Mouse (Mus musculus): ENCODE measurements around the gene Clca2. TPM values are rescaled to one million over a fixed set of nuclear protein-coding genes. Genes with fewer than 3 reads are reported as not detected.
A peak's percentile ranks its signal among the peaks of the same experiment; 100 is the strongest.

Clca2 gene
- total RNA-seq (2021): under 1 TPM in 1 of 2 experiments, not detected in 1; 0.10 TPM
- long read RNA-seq, experiment 1: 0 reads
- long read RNA-seq, experiment 2: 0 reads

DNA sequence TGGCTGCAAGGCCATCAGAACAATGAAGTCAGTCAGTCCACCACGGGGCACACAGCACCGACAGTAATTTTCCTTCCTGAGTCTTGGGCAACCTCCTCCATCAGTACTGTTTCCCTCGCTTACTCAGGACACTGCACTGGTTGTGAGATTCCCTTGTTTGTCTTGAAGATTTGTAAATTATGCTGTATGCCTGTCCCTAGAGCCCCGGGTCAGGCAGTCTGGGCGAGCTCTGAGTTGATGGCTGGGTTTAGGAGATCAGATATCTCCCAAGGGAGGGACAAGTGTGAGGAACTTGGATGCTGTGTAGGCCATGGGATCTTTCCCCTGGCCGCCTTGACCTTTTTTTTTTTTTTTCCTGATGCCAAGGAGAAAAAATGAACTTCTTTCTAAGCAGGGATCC lies at the start of gene Clca2:
Gene Clca2 (minus strand): TSS at position 153 of the 400 bp plus-strand sequence.
- DNase-seq: no peak
- intact Hi-C loops (cut with DNase I): no loop called here

DNA sequence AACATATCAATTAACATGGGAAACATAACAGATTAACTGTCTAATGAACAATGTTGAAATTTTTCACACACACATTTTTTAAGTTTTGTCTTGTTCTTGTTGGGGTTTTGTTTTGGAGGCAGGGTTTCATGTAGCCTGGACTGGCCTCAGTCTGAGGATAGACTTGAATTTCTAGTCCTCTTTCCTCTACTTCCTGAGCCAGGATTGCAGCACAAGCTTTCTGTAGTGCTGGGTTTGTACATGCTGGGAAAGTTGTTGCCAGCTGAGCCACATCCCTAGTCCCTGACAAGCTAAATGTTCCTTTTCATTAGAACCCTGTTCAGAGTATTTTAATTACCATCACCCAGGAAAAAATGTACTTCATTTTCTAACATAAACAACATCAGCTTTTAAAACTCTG lies 48.7 kb upstream of the Clca2 start:
- intact Hi-C loops (cut with DNase I): loop anchor here (5.0 kb wide), 1 partner anchor 294 kb away; no protein-coding TSS in a partner anchor
- no peak for DNase-seq

DNA sequence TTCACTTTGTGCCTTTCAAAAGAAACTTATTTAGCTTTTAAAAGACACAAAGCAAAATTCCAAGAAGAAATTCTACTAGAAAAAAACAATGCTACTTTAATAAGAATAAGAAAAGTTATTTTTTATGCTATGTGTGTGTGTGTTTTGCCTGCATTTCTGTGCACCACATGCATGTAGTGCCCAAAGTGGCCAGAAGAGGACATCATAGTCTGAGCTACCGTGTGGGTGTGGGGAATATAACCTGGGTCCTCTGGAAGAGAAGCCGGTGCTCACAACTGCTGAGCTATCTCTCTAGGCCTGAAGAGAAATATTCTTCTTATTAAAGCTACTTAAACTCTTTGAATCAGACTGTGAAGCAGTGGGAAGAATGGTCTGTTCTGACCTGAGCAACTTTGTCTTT lies 48.2 kb upstream of the Clca2 start:
- no peak for DNase-seq

DNA sequence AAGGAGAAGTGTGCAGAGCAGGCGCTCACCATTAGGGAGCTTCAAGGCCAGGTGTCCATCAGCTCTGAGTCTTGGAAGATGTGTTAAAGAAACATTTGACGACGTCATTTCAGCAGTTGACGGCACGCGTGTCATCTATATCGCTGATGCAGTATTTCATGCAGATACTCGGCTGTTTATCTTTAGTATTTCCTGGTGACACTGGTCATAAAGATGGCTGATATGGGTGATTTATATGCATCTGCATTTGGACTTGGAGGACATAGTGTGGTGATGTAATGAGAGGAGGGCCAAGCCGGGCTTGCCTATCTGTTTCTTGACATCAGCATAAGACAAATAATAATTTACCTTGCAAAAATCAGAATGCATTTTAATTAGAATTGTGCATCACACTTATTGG lies 47.6 kb upstream of the Clca2 start:
- intact Hi-C loops (cut with DNase I): loop anchor here (5.0 kb wide), 1 partner anchor 295 kb away; no protein-coding TSS in a partner anchor
- no peak for DNase-seq

More for the DNA sequence above, 48.2 kb upstream of the Clca2 start:
- intact Hi-C loops (cut with DNase I): loop anchor here (5.0 kb wide), 1 partner anchor 295 kb away; no protein-coding TSS in a partner anchor

DNA sequence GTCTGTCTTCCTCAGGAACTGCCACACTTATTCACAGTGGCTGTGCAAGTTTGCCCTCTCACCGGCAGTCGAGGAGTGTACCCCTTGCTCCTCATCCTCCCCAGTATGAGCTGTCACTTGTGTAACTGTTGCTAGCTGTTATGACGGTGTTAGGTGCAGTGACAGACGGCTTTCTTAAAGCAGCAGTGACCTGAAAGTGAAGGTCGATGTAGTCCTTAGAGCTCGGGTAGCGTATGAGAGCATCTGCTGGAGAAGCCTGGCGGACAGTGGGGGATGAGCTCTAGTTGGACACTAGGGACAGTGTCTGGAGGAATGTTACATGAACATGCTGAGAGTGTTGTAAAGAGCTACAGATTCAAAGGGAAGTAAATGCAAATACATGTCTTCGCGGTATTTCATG lies 44.6 kb upstream of the Clca2 start:
- intact Hi-C loops (cut with DNase I): no loop called here
- DNase-seq: no peak

DNA sequence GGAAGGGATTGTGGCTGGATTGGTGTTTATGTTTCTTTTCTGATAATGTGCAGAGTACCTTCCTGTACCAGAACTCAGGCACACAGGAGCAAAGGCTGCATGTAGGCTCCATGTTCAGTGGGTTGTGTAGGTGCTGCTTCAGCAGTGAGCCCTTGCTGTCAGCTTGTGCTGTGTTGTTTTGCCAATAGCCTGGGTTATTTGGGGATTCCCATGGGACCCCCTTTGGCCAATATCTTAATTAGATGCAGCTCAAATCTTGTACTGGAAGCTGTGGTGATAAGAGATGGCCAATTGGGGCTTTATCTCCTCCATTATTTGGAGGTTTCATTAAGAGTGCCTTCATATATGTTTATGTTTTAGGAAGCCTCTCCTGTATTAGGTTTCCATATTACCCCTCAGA lies 43.7 kb upstream of the Clca2 start:
- intact Hi-C loops (cut with DNase I): no loop called here

DNA sequence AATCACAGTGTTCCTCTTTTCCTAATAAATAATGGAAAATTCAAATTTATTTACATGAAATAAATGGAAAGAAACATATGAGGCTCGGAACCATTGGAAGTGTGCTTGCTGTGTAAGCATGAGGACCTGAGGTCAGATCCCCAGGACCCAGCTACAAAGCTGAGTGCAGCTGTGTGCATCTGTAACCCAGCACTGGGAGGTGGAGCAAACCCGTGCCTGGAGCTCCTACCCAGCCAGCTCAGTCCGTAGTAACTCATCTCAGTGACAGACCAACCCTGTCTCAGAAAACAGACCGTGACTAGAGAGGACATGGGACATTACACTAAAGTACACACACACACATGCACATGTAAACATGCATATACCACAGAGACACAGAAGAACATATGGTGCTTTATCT lies 41.0 kb upstream of the Clca2 start:
- intact Hi-C loops (cut with DNase I): no loop called here
- no peak for DNase-seq

More for the DNA sequence above, 43.7 kb upstream of the Clca2 start:
- no peak for DNase-seq

DNA sequence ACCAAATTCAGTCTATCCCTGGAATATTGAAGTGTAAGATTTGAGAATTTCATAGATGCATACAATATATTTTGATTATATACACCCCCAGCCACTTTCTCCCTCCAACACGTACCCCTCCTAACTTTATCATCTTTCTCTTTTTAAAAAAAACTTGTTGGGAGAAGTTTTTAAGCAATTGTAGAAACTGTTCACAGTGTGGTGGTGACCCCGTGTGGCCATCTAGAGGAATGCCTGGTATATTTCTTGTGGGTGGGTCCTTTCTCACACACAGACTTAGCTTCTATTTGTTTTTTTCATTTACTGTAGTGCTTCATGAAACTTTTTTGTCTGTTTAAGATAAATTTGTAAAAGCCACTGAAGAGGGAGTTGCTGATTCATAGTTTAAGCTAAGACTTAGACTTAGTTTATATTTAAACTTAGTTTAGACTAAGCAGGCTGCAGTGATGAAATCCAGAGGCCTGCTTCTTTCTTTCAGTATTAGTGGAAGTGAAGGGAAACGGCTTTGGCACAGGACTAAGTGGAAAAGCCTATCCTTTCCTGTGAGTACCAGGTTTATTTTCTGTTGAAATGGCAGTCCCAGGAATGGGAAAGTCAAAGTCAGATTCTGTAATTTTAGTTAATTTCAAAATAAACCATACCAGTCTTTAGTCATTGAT lies 32.1 kb upstream of the Clca2 start:
- intact Hi-C loops (cut with DNase I): loop anchor here (10.0 kb wide), 1 partner anchor 307 kb away; no protein-coding TSS in a partner anchor
- DNase-seq: no peak

DNA sequence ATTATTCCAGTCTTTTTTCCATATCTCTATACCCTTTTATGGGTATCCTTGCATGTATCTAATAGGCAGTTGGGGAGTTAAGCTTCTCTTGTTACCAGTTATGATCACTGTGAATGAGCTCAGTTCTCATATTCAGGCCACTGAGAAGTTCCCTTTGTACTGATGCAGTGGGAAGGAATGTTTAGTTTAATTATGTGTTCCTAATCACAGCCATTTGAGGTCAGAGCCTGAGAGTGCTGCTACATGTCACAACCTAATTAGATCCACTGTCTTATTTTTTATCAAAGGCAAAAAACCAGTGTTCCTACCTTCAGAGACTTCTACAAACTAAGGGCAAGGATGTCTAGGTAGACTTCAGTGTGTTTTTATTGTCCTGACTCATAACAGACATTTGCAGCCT lies 30.1 kb upstream of the Clca2 start:
- DNase-seq: no peak
- intact Hi-C loops (cut with DNase I): no loop called here

DNA sequence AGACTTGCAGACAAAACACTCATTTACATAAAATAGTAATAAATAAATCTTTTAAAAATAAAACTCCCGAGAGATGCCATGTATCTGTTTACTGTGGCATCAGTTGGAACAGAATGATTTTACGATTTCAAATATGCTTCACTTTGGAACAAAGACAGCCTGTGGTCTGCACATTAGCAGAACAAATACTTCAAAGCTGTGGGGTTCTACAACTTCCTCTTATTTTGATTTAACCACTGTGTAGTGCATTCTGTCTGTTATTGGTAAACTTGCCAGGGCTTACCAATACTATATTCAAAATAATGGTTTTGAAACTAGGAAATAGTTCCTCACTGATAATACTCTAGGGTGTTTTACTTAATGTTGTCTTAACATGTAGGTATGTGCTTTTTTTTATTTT lies 27.4 kb upstream of the Clca2 start:
- DNase-seq: no peak
- intact Hi-C loops (cut with DNase I): no loop called here

DNA sequence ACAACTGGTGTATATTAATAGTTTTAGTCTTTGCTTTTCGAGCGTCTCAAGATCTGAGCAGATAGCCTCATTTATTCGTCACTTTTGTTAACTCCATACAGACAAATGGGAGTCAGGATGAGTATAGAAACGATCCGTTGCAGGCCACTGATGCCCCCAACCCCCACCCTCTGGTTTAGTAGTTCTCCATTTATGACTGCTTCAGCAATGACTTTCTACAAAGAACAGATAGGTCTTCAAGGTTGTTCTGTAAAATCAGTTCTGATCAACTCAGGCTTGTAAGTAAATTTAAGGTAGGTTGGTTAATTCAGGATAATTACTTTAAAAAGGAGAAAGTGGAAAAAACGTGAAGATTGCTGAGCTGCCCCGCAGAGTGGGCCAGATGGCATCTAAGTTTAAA lies 20.2 kb upstream of the Clca2 start:
- DNase-seq: no peak
- intact Hi-C loops (cut with DNase I): loop anchor here (5.0 kb wide), 1 partner anchor 397 kb away; the partner anchor contains the start of gene Sh3glb1

DNA sequence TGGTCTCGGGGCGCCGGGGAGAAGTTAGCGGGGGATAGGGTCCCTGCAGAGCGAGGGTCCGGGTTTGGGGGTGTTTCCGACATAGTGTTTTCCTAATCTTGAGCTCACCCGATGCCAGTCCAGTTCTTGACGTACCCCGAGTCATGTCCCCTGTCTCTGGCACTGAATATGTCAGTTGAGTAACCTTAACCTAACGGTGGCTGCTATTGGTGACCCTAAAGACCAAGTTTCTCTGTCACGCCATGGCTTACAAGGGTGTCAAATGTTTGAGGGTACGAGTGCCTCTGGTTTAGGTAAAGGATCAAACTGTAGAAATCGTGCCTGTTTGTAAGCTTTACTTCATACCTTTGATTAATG lies 19.7 kb upstream of the Clca2 start:
- no peak for DNase-seq
- intact Hi-C loops (cut with DNase I): loop anchor here (5.0 kb wide), 1 partner anchor 397 kb away; the partner anchor contains the start of gene Sh3glb1

DNA sequence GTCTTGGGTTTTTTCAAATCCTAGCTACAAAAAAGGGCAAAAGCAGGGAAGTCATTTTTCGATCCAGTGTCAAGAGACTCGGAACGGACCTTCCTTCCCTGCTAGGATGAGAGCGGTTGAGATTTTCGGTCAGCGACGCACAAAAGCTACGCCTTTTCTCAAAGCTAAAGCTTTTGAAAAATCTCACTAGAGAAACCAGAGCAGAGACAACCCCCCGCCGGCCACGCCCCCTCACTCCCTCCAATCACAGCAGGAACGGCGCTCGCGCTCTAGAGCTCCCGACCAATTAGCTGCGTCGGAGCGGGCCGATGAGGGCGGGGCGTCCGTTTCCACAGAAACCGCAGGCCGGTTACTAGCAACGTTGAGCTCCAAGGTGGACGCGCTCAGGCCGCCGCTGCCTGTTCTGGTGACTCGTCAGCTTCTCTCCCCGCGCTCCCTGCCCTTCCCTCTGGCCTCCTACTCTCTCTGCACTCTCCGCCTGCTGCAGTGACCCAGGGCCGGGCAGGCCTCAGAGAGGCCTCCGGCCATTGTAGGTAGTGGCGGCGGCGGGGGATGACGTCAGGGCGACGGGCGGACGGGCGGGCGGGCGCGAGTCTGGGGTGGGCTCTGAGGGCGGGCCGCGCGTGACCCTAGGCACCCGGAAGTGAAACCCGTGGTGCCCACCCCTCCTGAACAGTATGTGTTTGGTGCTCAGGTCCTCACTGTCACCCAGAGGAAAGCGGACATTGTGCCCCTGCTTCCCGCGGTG lies 19.2 kb upstream of the Clca2 start, which contains the start of gene Odf2l:
Gene Odf2l (plus strand): TSS at position 335 of the 748 bp plus-strand sequence.
- intact Hi-C loops (cut with DNase I): loop anchor here (5.0 kb wide), 1 partner anchor 396 kb away; the partner anchor contains the start of gene Sh3glb1

DNA sequence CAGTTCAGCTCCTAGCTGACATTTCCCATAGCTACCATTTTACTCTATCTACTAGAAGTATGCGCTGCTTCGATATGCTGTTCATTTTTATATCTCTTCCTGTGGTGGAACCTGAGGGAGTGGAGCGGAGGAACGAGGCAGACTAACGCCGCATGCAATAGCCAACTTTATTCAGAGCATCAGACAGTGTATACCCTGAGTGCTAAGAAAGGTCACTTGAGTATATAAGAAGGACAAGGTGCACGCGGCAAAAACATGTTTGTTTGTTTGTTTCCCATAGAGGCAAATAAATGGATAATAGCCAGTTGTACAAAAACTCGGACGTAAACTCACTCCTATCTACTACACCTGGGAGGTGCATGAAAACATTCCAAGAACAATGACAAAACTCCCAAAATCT lies 18.4 kb upstream of the Clca2 start:
- intact Hi-C loops (cut with DNase I): loop anchor here (5.0 kb wide), 1 partner anchor 395 kb away; the partner anchor contains the start of gene Sh3glb1
- no peak for DNase-seq

More for the DNA sequence above, 19.2 kb upstream of the Clca2 start, which contains the start of gene Odf2l:
- peak; percentile 98 for DNase-seq

DNA sequence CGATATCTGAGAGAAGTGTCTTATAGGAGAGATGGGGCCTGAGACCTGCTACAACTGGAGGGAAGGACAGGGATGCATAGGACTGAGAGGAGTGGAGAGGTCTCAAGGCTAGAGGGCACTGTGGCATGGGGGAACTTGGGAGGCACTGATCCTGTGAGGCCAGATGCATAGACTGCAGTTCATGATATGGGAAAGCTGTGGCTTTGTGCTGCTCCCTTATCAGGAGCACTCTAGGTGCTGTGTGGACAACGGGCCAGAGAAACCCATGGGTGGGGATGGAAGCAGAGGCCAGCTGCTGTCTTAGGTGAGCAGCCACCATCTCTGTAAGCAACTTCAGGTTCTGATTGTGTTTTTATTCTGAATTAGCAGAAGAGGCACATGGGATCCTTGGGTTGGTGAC lies 15.9 kb upstream of the Clca2 start:
- DNase-seq: no peak
- intact Hi-C loops (cut with DNase I): loop anchor here (5.0 kb wide), 1 partner anchor 393 kb away; the partner anchor contains the start of gene Sh3glb1

DNA sequence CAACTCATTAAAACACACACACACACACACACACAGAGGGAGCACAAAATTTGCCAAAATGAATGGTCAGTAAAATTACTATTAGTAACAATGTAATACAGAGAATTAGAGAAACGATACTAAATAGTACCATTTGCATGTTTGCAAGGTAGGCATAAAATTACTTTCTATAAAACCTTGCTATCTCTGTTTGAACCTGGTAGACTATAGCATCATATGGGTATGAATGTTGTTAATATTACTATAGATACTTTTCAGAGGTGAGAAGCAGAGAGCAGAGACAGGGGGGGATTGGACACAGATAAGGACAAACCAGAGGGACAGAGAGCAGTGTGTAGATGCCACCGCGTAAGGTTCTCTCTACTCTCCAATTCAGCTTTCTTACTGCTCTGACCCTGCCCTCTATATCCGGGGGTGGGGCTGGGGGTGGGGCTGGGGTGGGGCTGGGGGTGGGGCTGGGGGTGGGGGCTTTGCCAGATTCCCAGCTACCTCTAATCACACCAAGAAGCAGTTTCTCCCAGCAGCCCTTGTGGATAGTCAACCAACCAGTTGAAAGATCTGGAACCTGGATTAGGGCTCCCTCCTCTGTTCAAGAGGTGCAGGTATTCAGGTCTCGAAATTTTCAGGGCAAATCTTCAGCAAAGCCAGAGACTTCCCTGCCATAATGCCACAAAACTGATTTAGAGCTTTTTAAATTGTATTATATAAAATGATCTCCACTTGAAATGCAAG lies 6.7 kb upstream of the Clca2 start:
- intact Hi-C loops (cut with DNase I): no loop called here

DNA sequence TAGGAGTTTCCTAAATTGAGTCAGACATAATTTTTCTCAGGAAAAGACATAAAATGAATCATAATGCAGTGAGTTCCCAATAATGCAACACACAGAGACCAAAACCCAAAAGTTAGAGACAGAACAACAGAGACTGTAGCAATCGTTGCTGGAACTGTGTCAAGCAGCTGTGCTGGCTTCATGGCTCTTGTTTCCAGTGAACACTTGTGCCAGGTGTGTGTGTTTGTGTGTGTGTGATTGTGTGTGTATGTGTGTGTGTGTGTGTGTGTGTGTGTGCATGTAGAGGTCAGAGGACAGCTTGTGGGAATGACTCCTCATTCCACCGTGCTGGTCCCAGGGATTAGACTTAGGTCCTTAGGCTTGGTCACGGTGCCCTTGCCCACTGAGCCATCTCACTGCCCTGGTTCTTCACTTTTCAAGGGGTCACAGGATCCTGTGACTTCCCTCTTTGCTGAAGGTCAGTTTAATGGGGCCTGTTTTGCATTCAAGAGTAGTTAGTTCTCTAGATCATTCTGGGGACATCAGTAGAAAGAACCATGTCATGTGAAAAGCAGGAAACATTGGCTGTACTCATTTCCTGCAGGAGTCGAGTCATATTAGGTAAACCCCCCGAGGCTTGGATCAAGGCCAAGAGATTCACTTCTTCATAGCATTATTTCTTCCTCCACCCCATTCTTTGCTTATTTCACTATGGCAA lies 6.0 kb upstream of the Clca2 start:
- no peak for DNase-seq
- intact Hi-C loops (cut with DNase I): no loop called here

More for the DNA sequence above, 6.7 kb upstream of the Clca2 start:
- DNase-seq: no peak

DNA sequence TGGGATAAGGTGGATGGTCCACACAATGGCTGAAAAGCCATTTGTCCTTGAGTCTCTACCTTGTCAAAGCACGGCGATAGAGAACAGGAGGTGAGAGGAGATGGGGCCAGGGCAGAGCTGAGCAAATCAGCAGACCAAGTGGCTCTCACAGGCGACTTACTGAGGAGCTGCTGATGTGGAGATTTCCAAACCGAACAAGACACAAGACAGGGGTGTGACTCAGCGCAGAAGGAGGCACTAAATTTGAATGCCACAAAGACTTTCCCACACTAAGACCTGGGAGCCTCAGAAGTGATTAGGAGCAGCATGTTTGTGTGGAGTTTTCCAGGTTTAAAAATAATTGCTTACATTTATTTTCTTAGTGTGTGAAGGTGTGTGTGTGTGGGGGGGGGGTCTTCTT lies 4.5 kb upstream of the Clca2 start:
- intact Hi-C loops (cut with DNase I): no loop called here
- no peak for DNase-seq

DNA sequence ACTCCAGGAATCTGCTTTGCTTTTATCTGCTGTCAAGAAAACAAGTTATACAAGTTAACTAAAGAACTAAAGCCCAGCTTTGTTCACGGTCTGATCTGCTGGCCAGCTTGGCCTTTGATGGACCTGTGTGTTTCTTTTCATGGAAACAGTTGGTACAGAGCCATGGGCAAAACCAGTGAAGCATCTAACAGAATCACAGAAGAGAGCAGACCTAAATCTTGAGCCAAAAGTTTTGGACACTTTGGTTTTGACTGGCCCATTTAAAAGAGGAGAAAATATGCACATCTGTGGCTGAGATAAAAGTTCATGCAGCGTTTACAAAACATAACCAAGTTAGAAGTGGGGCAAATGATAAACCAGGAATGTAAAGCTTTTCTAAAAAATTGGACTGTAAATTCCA lies 4.1 kb upstream of the Clca2 start:
- no peak for DNase-seq
- intact Hi-C loops (cut with DNase I): no loop called here
